Mouse (Mus musculus) liver, adult 2 months (tissue): ENCODE measurements around the gene Tmem119. TPM values are rescaled to one million over a fixed set of nuclear protein-coding genes. Genes with fewer than 3 reads are reported as not detected.
"Not testable (repeated sequence)": the region's sequence is repeated elsewhere in the genome, so short reads cannot be mapped to it uniquely, and the experiment has no call there.

Experiments
- DNase-seq: peaks from one replicate; pipeline ENCODE4 v3.0.0-alpha.2; 2011; ENCODE audit warnings: low read depth, low spot score; ENCODE audit errors: extremely low read depth
- H3K27ac ChIP-seq: fragments of 200-500 bp; replicated peaks from 2 replicates; pipeline ENCODE4 v1.5.1; 2012; ENCODE audit warnings: low read depth, mild to moderate bottlenecking, control low read depth, inconsistent platforms, low read length; ENCODE audit not compliant: insufficient read depth
- H3K27me3 ChIP-seq: fragments of 200-500 bp; 2 replicates; pipeline ENCODE4 v1.6.1; 2012; ENCODE audit warnings: mild to moderate bottlenecking, moderate library complexity, low read length, inconsistent platforms; ENCODE audit not compliant: control insufficient read depth, insufficient read depth
- H3K36me3 ChIP-seq: fragments of 200-500 bp; 2 replicates; pipeline ENCODE4 v1.6.1; 2012; ENCODE audit warnings: low read length, inconsistent platforms; ENCODE audit not compliant: control insufficient read depth, insufficient read depth
- H3K4me1 ChIP-seq: fragments of 200-500 bp; 2 replicates; pipeline ENCODE4 v1.6.1; 2011; ENCODE audit warnings: low read length; ENCODE audit not compliant: control insufficient read depth, insufficient read depth
- H3K4me3 ChIP-seq: fragments of 200-500 bp; 2 replicates; pipeline ENCODE4 v1.5.1; 2011; ENCODE audit warnings: low read depth, mild to moderate bottlenecking, control low read depth, low read length, moderate library complexity; ENCODE audit not compliant: insufficient read depth
- H3K79me2 ChIP-seq: fragments of 200-500 bp; 2 replicates; pipeline ENCODE4 v1.6.1; 2012; ENCODE audit warnings: inconsistent platforms, mild to moderate bottlenecking, low read length, moderate library complexity; ENCODE audit not compliant: control insufficient read depth, insufficient read depth
- H3K9ac ChIP-seq: fragments of 200-500 bp; 2 replicates; pipeline ENCODE4 v1.6.1; 2012; ENCODE audit warnings: low read depth, mild to moderate bottlenecking, control low read depth, inconsistent platforms, low read length
- CTCF ChIP-seq: fragments of 200-500 bp; IDR thresholded peaks from 2 replicates; pipeline ENCODE4 v1.5.1; 2011; ENCODE audit warnings: low read depth, low read length, control low read depth
- POLR2A ChIP-seq: fragments of 200-500 bp; IDR thresholded peaks from 2 replicates; pipeline ENCODE4 v1.6.1; 2011; ENCODE audit warnings: low read length, control low read depth; ENCODE audit not compliant: insufficient read depth; ENCODE audit errors: extremely low read depth
- WGBS: fragments of 180-500 bp; shearing (Covaris S2); methylation state at CpG from one replicate; pipeline ENCODE4 v1.1.7; 2018; 5-methylcytosine and 5-hydroxymethylcytosine counted together
- polyA plus RNA-seq: library from polyadenylated mRNA; depleted of rRNA; stranded (reverse); fragments of >200 nt; gene quantifications from 2 replicates; pipeline ENCODE4 v1.2.3, GENCODE M21; 2012
- total RNA-seq: library from RNA; depleted of rRNA; stranded (reverse); fragments of >200 nt; gene quantifications from 2 replicates; pipeline ENCODE4 v1.2.3, GENCODE M21; 2014

The Tmem119 gene
- total and polyA plus RNA-seq, 2 experiments, result 0.46 to 0.83 TPM

GRCm38 (mm10) chr5:113790453-113791196 lies 9.7 kb downstream of the Tmem119 start:
- H3K4me1 ChIP-seq, result peaks cover 6% of the 10 kb centered on the region
- H3K9ac ChIP-seq, result no peak overlapping the region
- WGBS, result 31% methylated on average over 11 of the region's 11 CpGs
- DNase-seq, result peak; percentile 84
- H3K4me3 ChIP-seq, result no peak overlapping the region
- no peaks in the 10 kb centered on the region for H3K36me3 ChIP-seq
- H3K79me2 ChIP-seq, result no peaks in the 10 kb centered on the region
- peak overlapping the region; percentile 13; the same call in 1 of the 2 replicates for H3K27ac ChIP-seq
- no peak for TF ChIP-seq POLR2A
- no peak for TF ChIP-seq CTCF
- no peaks in the 10 kb centered on the region for H3K27me3 ChIP-seq

DNA sequence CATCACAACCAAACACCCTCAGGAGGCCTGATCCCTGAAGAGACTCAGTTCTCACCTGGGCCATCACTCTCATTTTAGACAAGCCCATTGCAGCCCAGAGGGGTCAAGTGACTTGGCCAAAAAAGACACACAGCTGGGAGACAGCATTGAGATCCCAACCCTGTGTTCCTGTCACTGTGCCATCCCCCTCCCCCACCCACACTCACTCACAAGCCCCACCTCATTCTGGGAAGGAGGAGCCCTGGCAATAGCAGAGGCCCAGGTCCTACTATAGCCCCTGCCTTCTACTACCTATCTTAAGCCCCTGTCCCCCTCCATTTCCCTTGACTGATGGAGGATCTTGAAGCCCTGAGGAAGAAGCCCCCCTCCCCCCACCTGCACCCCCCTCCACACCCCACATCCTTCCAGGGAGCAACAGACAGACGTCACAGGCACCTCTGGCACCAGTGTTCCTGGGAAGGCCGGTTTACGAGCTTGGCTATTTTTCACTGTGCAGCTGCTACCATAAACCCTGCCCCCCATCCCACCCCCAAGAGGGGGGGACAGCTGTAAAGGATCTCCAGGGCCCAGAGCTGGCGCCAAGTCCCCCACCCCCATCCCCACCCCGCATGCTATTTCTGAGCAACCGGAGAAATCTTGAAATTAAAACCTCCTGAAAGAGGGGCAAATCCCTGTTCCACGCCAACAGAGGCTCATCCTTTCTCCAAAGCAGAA lies 11.1 kb downstream of the Tmem119 start:
- Histone ChIP-seq H3K79me2 (no peaks in the 10 kb centered on the region), H3K36me3 (no peaks in the 10 kb centered on the region), H3K27ac (no peak overlapping the region), H3K9ac (no peak overlapping the region), H3K27me3 (no peaks in the 10 kb centered on the region), H3K4me1 (peaks cover 6% of the 10 kb centered on the region), H3K4me3 (no peak overlapping the region)
- no peak for TF ChIP-seq CTCF
- no peak for TF ChIP-seq POLR2A
- no peak for DNase-seq
- WGBS, result 81% methylated on average over 7 of the region's 7 CpGs

- Histone ChIP-seq H3K36me3 (no peaks in the 10 kb centered on the region), H3K9ac (no peak overlapping the region), H3K27ac (no peak overlapping the region), H3K27me3 (no peaks in the 10 kb centered on the region), H3K4me3 (no peak overlapping the region), H3K4me1 (peaks cover 6% of the 10 kb centered on the region), H3K79me2 (no peaks in the 10 kb centered on the region)
- WGBS, result 34% methylated on average over 6 of the region's 6 CpGs
- DNase-seq, result peak; percentile 20
- TF ChIP-seq CTCF, result no peak
- no peak for TF ChIP-seq POLR2A
Measured at GRCm38 (mm10) chr5:113788645-113789044, 11.7 kb downstream of the Tmem119 start.

- no peak for DNase-seq
- 82% methylated on average over 5 of the region's 5 CpGs for WGBS
- TF ChIP-seq CTCF (no peak), POLR2A (no peak)
- H3K4me1 ChIP-seq, result peaks cover 6% of the 10 kb centered on the region
- no peaks in the 10 kb centered on the region for H3K79me2 ChIP-seq
- no peak overlapping the region for H3K9ac ChIP-seq
- no peaks in the 10 kb centered on the region for H3K27me3 ChIP-seq
- H3K27ac ChIP-seq, result no peak overlapping the region
- H3K36me3 ChIP-seq, result no peaks in the 10 kb centered on the region
- no peak overlapping the region for H3K4me3 ChIP-seq
Measured at GRCm38 (mm10) chr5:113786985-113787384, 13.3 kb downstream of the Tmem119 start.

DNA sequence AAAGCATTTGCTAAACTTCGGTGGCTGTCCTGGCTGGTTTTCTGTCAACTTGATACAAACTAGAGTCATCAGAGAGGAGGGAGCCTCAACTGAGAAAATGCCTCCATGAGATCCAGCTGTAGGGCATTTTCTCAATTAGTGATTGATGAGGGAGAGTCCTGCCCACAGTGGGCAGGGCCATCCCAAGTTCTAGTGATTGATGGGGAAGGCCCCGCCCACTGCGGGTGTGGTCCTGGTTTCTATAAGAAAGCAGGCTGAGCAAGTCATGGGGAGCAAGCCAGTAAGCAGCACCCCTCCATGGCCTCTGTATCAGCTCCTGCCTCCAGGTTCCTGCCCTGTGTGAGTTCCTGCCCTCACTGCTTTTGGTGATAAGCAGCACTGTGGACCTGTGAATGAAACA lies 16.2 kb downstream of the Tmem119 start:
- not testable (repeated sequence) for H3K79me2 ChIP-seq, H3K9ac ChIP-seq, H3K4me1 ChIP-seq, H3K4me3 ChIP-seq, DNase-seq, H3K27me3 ChIP-seq, H3K36me3 ChIP-seq, H3K27ac ChIP-seq
- WGBS, result 29% methylated on average over 3 of the region's 3 CpGs

DNA sequence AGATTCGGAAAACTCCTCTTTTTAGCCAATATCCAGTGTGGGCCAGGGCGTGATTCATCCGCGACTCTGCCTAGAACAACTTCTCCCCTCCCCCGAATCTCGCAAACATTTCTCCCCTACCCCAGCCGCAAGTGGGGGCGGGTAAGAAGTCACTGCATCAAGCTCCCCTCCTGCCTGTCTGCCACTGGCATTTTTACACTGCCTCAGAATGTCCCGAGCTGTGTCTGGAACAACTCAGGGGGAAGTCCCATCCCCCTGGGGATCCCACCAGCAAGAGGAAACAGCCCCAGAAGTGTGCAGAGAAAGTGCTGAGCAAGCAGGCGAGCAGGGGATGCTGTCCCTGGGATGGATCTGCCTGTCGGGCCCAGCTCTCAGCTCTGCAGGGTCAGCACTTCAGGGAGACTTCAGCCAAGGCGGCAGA lies 16.7 kb downstream of the Tmem119 start:
- TF ChIP-seq CTCF, result no peak
- no peak for TF ChIP-seq POLR2A
- Histone ChIP-seq H3K36me3 (no peaks in the 10 kb centered on the region), H3K9ac (no peak overlapping the region), H3K4me3 (no peak overlapping the region), H3K27me3 (no peaks in the 10 kb centered on the region), H3K79me2 (no peaks in the 10 kb centered on the region), H3K27ac (no peak overlapping the region), H3K4me1 (no peaks in the 10 kb centered on the region)
- peak; percentile 19 for DNase-seq
- WGBS, result 24% methylated on average over 12 of the region's 12 CpGs
